Mouse (Mus musculus): ENCODE data around the gene Gusb.

Gene Gusb

GRCm38 (mm10) chr5:130002301-130003146 is at the start of gene Gusb:
Gene Gusb (minus strand): TSS chr5:130003049.
- peak; percentile 99 for DNase-seq (ENCODE audit: low read depth)

GRCm38 (mm10) chr5:130052510-130052909 is 49.7 kb upstream of the Gusb start:
- DNase-seq (ENCODE audit: low read depth): no peak

- DNase-seq (ENCODE audit: low read depth): no peak
Measured at GRCm38 (mm10) chr5:130051073-130051860, 48.4 kb upstream of the Gusb start.

- no peak for DNase-seq (ENCODE audit: low read depth)
Measured at GRCm38 (mm10) chr5:130050416-130050815, 47.6 kb upstream of the Gusb start.

- DNase-seq (ENCODE audit: low read depth): no peak
Measured at GRCm38 (mm10) chr5:130048786-130049520, 46.1 kb upstream of the Gusb start.

GRCm38 (mm10) chr5:130047013-130047412 is 44.2 kb upstream of the Gusb start:
- no peak for DNase-seq (ENCODE audit: low read depth)

GRCm38 (mm10) chr5:130046589-130046988 is 43.7 kb upstream of the Gusb start:
- no peak for DNase-seq (ENCODE audit: low read depth)

- DNase-seq (ENCODE audit: low read depth): no peak
Measured at GRCm38 (mm10) chr5:130046100-130046499, 43.3 kb upstream of the Gusb start.

GRCm38 (mm10) chr5:130044201-130044695 is 41.4 kb upstream of the Gusb start:
- DNase-seq (ENCODE audit: low read depth): peak; percentile 61

GRCm38 (mm10) chr5:130043741-130044140 is 40.9 kb upstream of the Gusb start:
- DNase-seq (ENCODE audit: low read depth): no peak

GRCm38 (mm10) chr5:130041262-130041661 is 38.4 kb upstream of the Gusb start:
- DNase-seq (ENCODE audit: low read depth): no peak

- no peak for DNase-seq (ENCODE audit: low read depth)
Measured at GRCm38 (mm10) chr5:130040797-130041196, 37.9 kb upstream of the Gusb start.

GRCm38 (mm10) chr5:130037752-130038455 is 35.1 kb upstream of the Gusb start:
- DNase-seq (ENCODE audit: low read depth): peak; percentile 62

GRCm38 (mm10) chr5:130036300-130036699 is 33.5 kb upstream of the Gusb start:
- peak; percentile 19 for DNase-seq (ENCODE audit: low read depth)

- DNase-seq (ENCODE audit: low read depth): no peak
Measured at GRCm38 (mm10) chr5:130033869-130034268, 31.0 kb upstream of the Gusb start.

- peak; percentile 30 for DNase-seq (ENCODE audit: low read depth)
Measured at GRCm38 (mm10) chr5:130031410-130032390, 28.9 kb upstream of the Gusb start.

- DNase-seq (ENCODE audit: low read depth): peak; percentile 80
Measured at GRCm38 (mm10) chr5:130029142-130029897, 26.5 kb upstream of the Gusb start, which contains the start of the genes Asl and Crcp. Gene Asl (minus strand): TSS chr5:130029247. Gene Crcp (plus strand): TSS chr5:130029290.

GRCm38 (mm10) chr5:130027696-130028095 is 24.8 kb upstream of the Gusb start:
- DNase-seq (ENCODE audit: low read depth): no peak

GRCm38 (mm10) chr5:130027134-130027533 is 24.3 kb upstream of the Gusb start:
- DNase-seq (ENCODE audit: low read depth): no peak

Data from 416B (cell line).